Mouse (Mus musculus) left cerebral cortex, postnatal 10 days (tissue): ENCODE data around the gene Rpl37a. TPM values are rescaled to one million over a fixed set of nuclear protein-coding genes. Genes with fewer than 3 reads are reported as not detected.

Source experiments
- DNase-seq, 2 experiments: peaks; one replicate each; pipeline ENCODE4 v3.0.0; 2021 to 2022; ENCODE audit warnings: low spot score in 2 of 2, mixed read lengths in 1 of 2; ENCODE audit errors: extremely low spot score in 1 of 2
- intact Hi-C: fragments of 180-260 bp; cut with DNase I; formaldehyde crosslinking; loops from one replicate; pipeline ENCODE4 v1.15.1; 2025
- total RNA-seq, 2 experiments: library from RNA; stranded (reverse); gene quantifications; 2 replicates each; pipeline ENCODE4 v1.2.3; 2021

Gene Rpl37a
- total RNA-seq, 2 experiments from 2014 or later, result 577 to 581 TPM

GRCm38 (mm10) chr1:72728781-72729180 is 17.7 kb downstream of the Rpl37a start:
- intact Hi-C loops, result no loop called here
- DNase-seq, result no peak

DNA sequence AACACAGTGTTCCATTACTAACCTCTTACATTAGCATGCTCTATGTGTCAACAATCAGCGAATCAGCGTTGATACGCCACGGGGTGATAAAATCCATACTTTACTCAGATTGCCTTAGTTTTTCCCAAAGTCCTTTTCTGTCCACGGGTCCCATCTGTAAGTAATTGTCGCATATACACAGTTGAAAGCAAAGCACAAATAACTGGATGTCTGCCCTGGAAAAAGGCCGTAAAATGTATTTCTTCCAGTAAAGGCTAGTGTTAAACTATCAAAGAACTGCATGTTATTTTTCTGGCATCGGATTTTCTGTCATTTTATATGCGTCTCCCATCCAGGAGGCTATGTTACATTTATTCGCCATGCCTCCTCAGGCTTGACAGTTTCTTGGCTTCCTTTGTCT is 19.0 kb downstream of the Rpl37a start:
- no peak for DNase-seq
- intact Hi-C loops, result no loop called here

GRCm38 (mm10) chr1:72733191-72733691 is 22.2 kb downstream of the Rpl37a start:
- intact Hi-C loops, result no loop called here
- no peak for DNase-seq

GRCm38 (mm10) chr1:72736397-72737125 is 25.5 kb downstream of the Rpl37a start:
- DNase-seq, result no peak
- intact Hi-C loops, result loop anchor here (5.0 kb wide), 1 partner anchor 91 kb away; no protein-coding TSS in a partner anchor

DNA sequence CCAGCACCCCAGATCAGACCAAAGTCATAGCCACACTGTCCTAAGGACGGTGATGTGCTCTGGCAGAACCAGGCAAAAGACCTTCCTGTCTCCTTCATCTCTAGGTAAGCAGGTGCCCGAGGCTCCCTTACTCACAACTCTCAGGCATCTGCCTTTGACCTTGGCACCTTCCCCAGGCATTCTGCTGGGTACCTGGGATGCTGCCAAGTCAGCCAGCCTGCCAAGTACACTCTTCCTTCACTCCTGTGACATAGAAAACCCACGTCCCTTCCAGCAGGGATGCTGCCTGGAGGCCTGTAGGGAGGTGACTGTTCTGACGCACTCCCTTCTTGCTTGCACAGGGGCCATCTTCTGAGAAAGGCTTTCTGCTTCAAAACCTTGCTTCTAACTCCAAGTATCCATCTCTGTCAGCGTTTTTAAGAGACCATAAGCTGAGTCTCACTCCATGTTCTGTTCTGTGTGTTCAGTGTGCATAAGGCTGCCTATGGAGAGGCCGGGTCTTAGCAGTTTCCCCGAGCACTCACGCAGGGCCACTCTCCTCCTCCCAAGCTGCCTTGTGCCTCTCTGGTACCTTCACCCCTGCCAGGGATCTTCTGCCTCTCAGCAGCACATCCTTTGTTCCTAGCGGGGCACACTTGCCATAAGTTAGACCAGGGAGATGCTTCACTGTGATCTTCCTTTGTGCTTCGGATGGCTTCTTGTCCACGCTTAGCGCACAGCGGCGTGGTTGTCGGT is 28.0 kb downstream of the Rpl37a start:
- intact Hi-C loops, result loop anchor here (5.0 kb wide), 1 partner anchor 88 kb away; no protein-coding TSS in a partner anchor
- peak in 1 of 2 experiments; percentile 51 for DNase-seq

- DNase-seq, result peak; percentile 42 to 45
- intact Hi-C loops, result loop anchor here (5.0 kb wide), 1 partner anchor 88 kb away; no protein-coding TSS in a partner anchor
Observed at GRCm38 (mm10) chr1:72739681-72740063, 28.6 kb downstream of the Rpl37a start.

- no peak for DNase-seq
- intact Hi-C loops, result no loop called here
Observed at GRCm38 (mm10) chr1:72741406-72741805, 30.3 kb downstream of the Rpl37a start.

DNA sequence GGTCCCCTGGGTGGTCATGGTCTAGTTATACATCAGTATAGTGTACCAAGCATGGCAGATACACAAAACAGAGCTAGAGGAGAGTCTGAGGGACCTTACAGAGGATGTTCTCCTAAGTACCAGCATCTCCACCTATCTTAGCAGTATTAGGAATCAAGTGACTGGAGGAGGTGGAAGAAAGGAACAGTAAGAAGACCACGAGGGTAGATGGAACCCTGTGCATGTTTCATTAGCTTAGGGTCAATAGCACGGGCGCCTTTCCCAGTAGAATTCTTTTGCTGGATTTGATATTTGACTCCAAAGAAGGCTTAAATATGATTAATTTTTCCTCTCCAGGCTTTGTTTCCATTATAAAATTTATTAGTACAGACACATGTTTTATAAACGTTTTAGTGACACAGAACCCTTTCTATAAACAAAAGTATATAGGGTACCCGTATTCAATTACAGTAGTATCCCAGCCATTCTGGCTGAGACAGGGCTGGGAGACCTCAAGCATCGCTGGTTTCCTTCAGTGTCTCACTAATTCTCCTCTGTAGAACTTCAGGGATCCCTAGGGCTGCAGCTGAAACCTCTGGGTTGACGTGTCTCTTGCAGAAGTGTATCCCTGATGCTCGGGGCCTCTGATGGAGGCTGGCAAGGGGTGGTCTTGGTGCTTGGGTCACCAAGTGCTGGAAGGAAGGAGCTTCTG is 33.9 kb downstream of the Rpl37a start:
- intact Hi-C loops, result no loop called here

DNA sequence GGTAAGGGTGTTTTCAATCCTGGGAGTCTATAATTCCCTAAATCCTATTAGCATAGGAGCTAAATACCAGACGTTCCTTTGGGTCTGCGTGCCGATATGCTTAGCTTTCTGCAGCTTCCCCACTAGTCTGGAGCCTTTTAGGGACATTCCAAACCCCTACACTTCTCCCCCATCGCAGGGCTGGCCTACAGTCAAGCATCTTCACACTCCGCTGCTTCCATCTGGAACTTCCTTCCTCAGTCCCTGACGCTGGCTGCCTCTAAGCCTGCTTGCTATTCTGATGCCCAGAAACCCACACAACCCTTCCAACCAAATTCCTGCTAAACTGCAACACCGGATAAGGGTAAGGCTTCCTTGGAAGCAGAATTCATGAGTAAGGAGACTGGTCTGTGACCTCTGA is 35.3 kb downstream of the Rpl37a start:
- intact Hi-C loops, result no loop called here

More for the DNA sequence above, 33.9 kb downstream of the Rpl37a start:
- DNase-seq, result no peak

GRCm38 (mm10) chr1:72751371-72751781 is 40.3 kb downstream of the Rpl37a start:
- peak; percentile 47 to 60 for DNase-seq
- intact Hi-C loops, result no loop called here

More for the DNA sequence above, 35.3 kb downstream of the Rpl37a start:
- peak; percentile 59 to 77 for DNase-seq

GRCm38 (mm10) chr1:72753211-72753610 is 42.1 kb downstream of the Rpl37a start:
- no peak for DNase-seq
- intact Hi-C loops, result no loop called here

DNA sequence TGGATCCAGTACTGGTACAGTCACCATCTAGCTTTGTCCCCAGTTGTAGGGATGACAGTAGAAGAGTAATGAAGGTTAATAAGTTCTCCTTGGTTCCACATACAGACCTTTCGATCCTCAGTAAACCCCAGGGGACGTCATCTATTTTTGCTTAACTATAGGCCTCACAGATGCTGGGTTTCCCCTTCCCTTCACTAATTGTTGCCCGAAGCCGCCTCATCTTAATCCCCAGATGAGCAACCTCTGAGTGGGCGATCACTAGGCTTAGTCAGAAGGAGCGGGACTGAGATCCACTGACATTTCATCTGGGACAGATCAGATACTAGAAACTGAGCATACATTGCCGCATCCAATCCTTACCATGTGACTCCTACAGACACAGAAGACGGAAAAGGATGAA is 44.1 kb downstream of the Rpl37a start:
- intact Hi-C loops, result no loop called here
- no peak for DNase-seq

- DNase-seq, result no peak
- intact Hi-C loops, result no loop called here
Observed at GRCm38 (mm10) chr1:72755801-72756200, 44.7 kb downstream of the Rpl37a start.

- intact Hi-C loops, result no loop called here
- no peak for DNase-seq
Observed at GRCm38 (mm10) chr1:72759758-72760157, 48.7 kb downstream of the Rpl37a start.

Other genes starting within 250 kb of the Rpl37a start
- 10 to 100 TPM; 47.6 to 50.1 TPM for gene March4, start 174.4 kb upstream of the Rpl37a start, total RNA-seq
- gene Smarcal1, start 128.0 kb upstream of the Rpl37a start, total RNA-seq, result 10 to 100 TPM; 50.3 to 51.2 TPM
- not detected for gene Ankar, start 10.7 kb upstream of the Rpl37a start, total RNA-seq
- gene Igfbp2, start 113.2 kb downstream of the Rpl37a start, total RNA-seq, result 100 to 1,000 TPM; 109 to 114 TPM
- gene Igfbp5, start 163.6 kb downstream of the Rpl37a start, total RNA-seq, result 10 to 100 TPM; 97.0 to 98.9 TPM